Mouse (Mus musculus): ENCODE results near the gene Chchd10. TPM values are rescaled to one million over a fixed set of nuclear protein-coding genes. Genes with fewer than 3 reads are reported as not detected.

Chchd10 gene
- polyA plus RNA-seq, 1 experiment from 2014 or later, result 237 TPM

- Histone ChIP-seq H3K36me3 (ENCODE audit: insufficient read depth, low read length) (peaks cover 65% of the 10 kb centered on the region), H3K4me2 (replicated peaks; ENCODE audit: low read depth, low read length) (no peak overlapping the region)
- no peak for ATAC-seq (ENCODE audit: low FRiP score, low TSS enrichment)
Measured at GRCm38 (mm10) chr10:75898039-75898564, 34.8 kb upstream of the Chchd10 start.

GRCm38 (mm10) chr10:75898846-75899245 is 34.1 kb upstream of the Chchd10 start:
- Histone ChIP-seq H3K4me1 (ENCODE audit: insufficient read depth, low read length) (peaks cover 3% of the 10 kb centered on the region), H3K9ac (replicated peaks; ENCODE audit: low read length) (no peak overlapping the region), H3K36me3 (ENCODE audit: insufficient read depth, low read length) (peaks cover 72% of the 10 kb centered on the region), H3K4me2 (replicated peaks; ENCODE audit: low read depth, low read length) (no peak overlapping the region), H3K9me3 (ENCODE audit: low read length) (no peaks in the 10 kb centered on the region), H3K27ac (ENCODE audit: low read length) (no peak overlapping the region), H3K4me3 (ENCODE audit: low read length) (no peak overlapping the region), H3K27me3 (ENCODE audit: insufficient read depth, low read length) (no peaks in the 10 kb centered on the region)
- 71% methylated on average over 3 of the region's 3 CpGs for WGBS
- 0 out of 2 replicates have a peak, but pooled peaks have one; percentile 12 for ATAC-seq (ENCODE audit: low FRiP score, low TSS enrichment)

More at GRCm38 (mm10) chr10:75898039-75898564, 34.8 kb upstream of the Chchd10 start:
- Histone ChIP-seq H3K4me1 (ENCODE audit: insufficient read depth, low read length) (peaks cover 9% of the 10 kb centered on the region), H3K27ac (ENCODE audit: low read length) (no peak overlapping the region), H3K9ac (replicated peaks; ENCODE audit: low read length) (no peak overlapping the region), H3K4me3 (ENCODE audit: low read length) (no peak overlapping the region), H3K27me3 (ENCODE audit: insufficient read depth, low read length) (no peaks in the 10 kb centered on the region), H3K9me3 (ENCODE audit: low read length) (no peaks in the 10 kb centered on the region)
- 71% methylated on average over 6 of the region's 6 CpGs for WGBS

GRCm38 (mm10) chr10:75904391-75904790 is 28.5 kb upstream of the Chchd10 start:
- no peak overlapping the region for H3K4me3 ChIP-seq (ENCODE audit: low read length)
- ATAC-seq (ENCODE audit: low FRiP score, low TSS enrichment), result no peak

GRCm38 (mm10) chr10:75906882-75907281 is 26.0 kb upstream of the Chchd10 start:
- Histone ChIP-seq H3K9ac (replicated peaks; ENCODE audit: low read length) (no peak overlapping the region), H3K4me1 (ENCODE audit: insufficient read depth, low read length) (no peaks in the 10 kb centered on the region), H3K9me3 (ENCODE audit: low read length) (no peaks in the 10 kb centered on the region), H3K27ac (ENCODE audit: low read length) (no peak overlapping the region), H3K27me3 (ENCODE audit: insufficient read depth, low read length) (no peaks in the 10 kb centered on the region), H3K4me2 (replicated peaks; ENCODE audit: low read depth, low read length) (no peak overlapping the region), H3K36me3 (ENCODE audit: insufficient read depth, low read length) (peaks cover 82% of the 10 kb centered on the region), H3K4me3 (ENCODE audit: low read length) (no peak overlapping the region)
- ATAC-seq (ENCODE audit: low FRiP score, low TSS enrichment), result no peak
- 93% methylated on average over 4 of the region's 4 CpGs for WGBS

More at GRCm38 (mm10) chr10:75904391-75904790, 28.5 kb upstream of the Chchd10 start:
- H3K4me2 ChIP-seq (replicated peaks; ENCODE audit: low read depth, low read length), result no peak overlapping the region
- no peaks in the 10 kb centered on the region for H3K27me3 ChIP-seq (ENCODE audit: insufficient read depth, low read length)
- no peaks in the 10 kb centered on the region for H3K4me1 ChIP-seq (ENCODE audit: insufficient read depth, low read length)
- no peak overlapping the region for H3K9ac ChIP-seq (replicated peaks; ENCODE audit: low read length)
- H3K9me3 ChIP-seq (ENCODE audit: low read length), result no peaks in the 10 kb centered on the region
- peaks cover 80% of the 10 kb centered on the region for H3K36me3 ChIP-seq (ENCODE audit: insufficient read depth, low read length)
- no peak overlapping the region for H3K27ac ChIP-seq (ENCODE audit: low read length)
- 87% methylated on average over 5 of the region's 5 CpGs for WGBS

GRCm38 (mm10) chr10:75910698-75911097 is 22.2 kb upstream of the Chchd10 start:
- no peak overlapping the region for H3K9ac ChIP-seq (replicated peaks; ENCODE audit: low read length)
- no peak for ATAC-seq (ENCODE audit: low FRiP score, low TSS enrichment)
- no peaks in the 10 kb centered on the region for H3K4me1 ChIP-seq (ENCODE audit: insufficient read depth, low read length)
- H3K9me3 ChIP-seq (ENCODE audit: low read length), result no peaks in the 10 kb centered on the region
- no peak overlapping the region for H3K4me2 ChIP-seq (replicated peaks; ENCODE audit: low read depth, low read length)
- no peaks in the 10 kb centered on the region for H3K27me3 ChIP-seq (ENCODE audit: insufficient read depth, low read length)
- no peak overlapping the region for H3K27ac ChIP-seq (ENCODE audit: low read length)
- H3K4me3 ChIP-seq (ENCODE audit: low read length), result no peak overlapping the region
- WGBS, result 80% methylated on average over 2 of the region's 2 CpGs
- peaks cover 75% of the 10 kb centered on the region for H3K36me3 ChIP-seq (ENCODE audit: insufficient read depth, low read length)

- H3K27me3 ChIP-seq (ENCODE audit: insufficient read depth, low read length), result no peaks in the 10 kb centered on the region
- H3K36me3 ChIP-seq (ENCODE audit: insufficient read depth, low read length), result peaks cover 65% of the 10 kb centered on the region
- no peak for ATAC-seq (ENCODE audit: low FRiP score, low TSS enrichment)
- H3K9me3 ChIP-seq (ENCODE audit: low read length), result no peaks in the 10 kb centered on the region
- H3K4me3 ChIP-seq (ENCODE audit: low read length), result no peak overlapping the region
- no peak overlapping the region for H3K27ac ChIP-seq (ENCODE audit: low read length)
- no peak overlapping the region for H3K9ac ChIP-seq (replicated peaks; ENCODE audit: low read length)
- 73% methylated on average over 6 of the region's 6 CpGs for WGBS
- H3K4me2 ChIP-seq (replicated peaks; ENCODE audit: low read depth, low read length), result no peak overlapping the region
- H3K4me1 ChIP-seq (ENCODE audit: insufficient read depth, low read length), result no peaks in the 10 kb centered on the region
Measured at GRCm38 (mm10) chr10:75913013-75913589, 19.8 kb upstream of the Chchd10 start.

- Histone ChIP-seq H3K4me3 (ENCODE audit: low read length) (no peak overlapping the region), H3K4me2 (replicated peaks; ENCODE audit: low read depth, low read length) (no peak overlapping the region), H3K9ac (replicated peaks; ENCODE audit: low read length) (no peak overlapping the region), H3K9me3 (ENCODE audit: low read length) (no peaks in the 10 kb centered on the region), H3K4me1 (ENCODE audit: insufficient read depth, low read length) (peaks cover 15% of the 10 kb centered on the region), H3K27ac (ENCODE audit: low read length) (no peak overlapping the region), H3K27me3 (ENCODE audit: insufficient read depth, low read length) (no peaks in the 10 kb centered on the region), H3K36me3 (ENCODE audit: insufficient read depth, low read length) (peaks cover 49% of the 10 kb centered on the region)
- 92% methylated on average over 7 of the region's 7 CpGs for WGBS
- no peak for ATAC-seq (ENCODE audit: low FRiP score, low TSS enrichment)
Measured at GRCm38 (mm10) chr10:75915557-75915956, 17.4 kb upstream of the Chchd10 start.

GRCm38 (mm10) chr10:75916840-75917239 is 16.1 kb upstream of the Chchd10 start:
- ATAC-seq (ENCODE audit: low FRiP score, low TSS enrichment), result no peak
- Histone ChIP-seq H3K9me3 (ENCODE audit: low read length) (no peaks in the 10 kb centered on the region), H3K4me1 (ENCODE audit: insufficient read depth, low read length) (peaks cover 16% of the 10 kb centered on the region), H3K4me3 (ENCODE audit: low read length) (no peak overlapping the region), H3K36me3 (ENCODE audit: insufficient read depth, low read length) (peaks cover 38% of the 10 kb centered on the region), H3K4me2 (replicated peaks; ENCODE audit: low read depth, low read length) (no peak overlapping the region), H3K27me3 (ENCODE audit: insufficient read depth, low read length) (no peaks in the 10 kb centered on the region), H3K9ac (replicated peaks; ENCODE audit: low read length) (no peak overlapping the region), H3K27ac (ENCODE audit: low read length) (no peak overlapping the region)
- 85% methylated on average over 8 of the region's 8 CpGs for WGBS

- WGBS, result 78% methylated on average over 5 of the region's 5 CpGs
Measured at GRCm38 (mm10) chr10:75919026-75919425, 13.9 kb upstream of the Chchd10 start.

GRCm38 (mm10) chr10:75921026-75921725 is 11.8 kb upstream of the Chchd10 start, which contains the start of gene Smarcb1:
Gene Smarcb1 (minus strand): TSS chr10:75921617.
- under 1% methylated on average over 76 of the region's 76 CpGs for WGBS
- Histone ChIP-seq H3K4me3 (ENCODE audit: low read length) (peak within 1 kb of the TSS; percentile 92), H3K4me1 (ENCODE audit: insufficient read depth, low read length) (peaks cover 27% of the 10 kb centered on the region), H3K36me3 (ENCODE audit: insufficient read depth, low read length) (peaks cover 15% of the 10 kb centered on the region; the same call in 1 of the 2 replicates), H3K27ac (ENCODE audit: low read length) (peak within 1 kb of the TSS; percentile 94), H3K9ac (replicated peaks; ENCODE audit: low read length) (peak within 1 kb of the TSS; percentile 95), H3K9me3 (ENCODE audit: low read length) (no peaks in the 10 kb centered on the region), H3K4me2 (replicated peaks; ENCODE audit: low read depth, low read length) (peak within 1 kb of the TSS; percentile 85), H3K27me3 (ENCODE audit: insufficient read depth, low read length) (no peaks in the 10 kb centered on the region)
- peak; percentile 93 for ATAC-seq (ENCODE audit: low FRiP score, low TSS enrichment)

More at GRCm38 (mm10) chr10:75919026-75919425, 13.9 kb upstream of the Chchd10 start:
- H3K27ac ChIP-seq (ENCODE audit: low read length), result no peak overlapping the region
- H3K4me3 ChIP-seq (ENCODE audit: low read length), result no peak overlapping the region
- H3K4me1 ChIP-seq (ENCODE audit: insufficient read depth, low read length), result peaks cover 27% of the 10 kb centered on the region
- no peak overlapping the region for H3K4me2 ChIP-seq (replicated peaks; ENCODE audit: low read depth, low read length)
- peaks cover 27% of the 10 kb centered on the region for H3K36me3 ChIP-seq (ENCODE audit: insufficient read depth, low read length)
- ATAC-seq (ENCODE audit: low FRiP score, low TSS enrichment), result no peak
- no peak overlapping the region for H3K9ac ChIP-seq (replicated peaks; ENCODE audit: low read length)
- H3K27me3 ChIP-seq (ENCODE audit: insufficient read depth, low read length), result no peaks in the 10 kb centered on the region
- H3K9me3 ChIP-seq (ENCODE audit: low read length), result no peaks in the 10 kb centered on the region
